Mouse (Mus musculus) CH12.LX (cell line): ENCODE measurements at regions not wholly inside any gene's neighbourhood (a gene's known extent, or its start where the extent isn't known, plus 50 kb on each side); places are given as distances from the start of the nearest gene placed in this dataset.

ENCODE experiments used
- POLR2A ChIP-seq: IDR thresholded peaks from 2 replicates; pipeline ENCODE4 v1.6.1; 2011; ENCODE audit warnings: low read depth, mild to moderate bottlenecking, improper control_type of control experiment, low read length
- ZKSCAN1 ChIP-seq: IDR thresholded peaks from 2 replicates; pipeline ENCODE4 v1.6.1; 2012; ENCODE audit warnings: low read depth, inconsistent platforms, low read length, improper control_type of control experiment, borderline replicate concordance

GRCm38 (mm10) chr1:15007663-15008344 is 1085.3 kb downstream of the 4930444P10Rik start:
- TF ChIP-seq ZKSCAN1 (no peak), POLR2A (no peak)
